Mouse (Mus musculus): ENCODE measurements at regions not wholly inside any gene's neighbourhood (a gene's known extent, or its start where the extent isn't known, plus 50 kb on each side); places are given as distances from the start of the nearest gene placed in this dataset.

DNA sequence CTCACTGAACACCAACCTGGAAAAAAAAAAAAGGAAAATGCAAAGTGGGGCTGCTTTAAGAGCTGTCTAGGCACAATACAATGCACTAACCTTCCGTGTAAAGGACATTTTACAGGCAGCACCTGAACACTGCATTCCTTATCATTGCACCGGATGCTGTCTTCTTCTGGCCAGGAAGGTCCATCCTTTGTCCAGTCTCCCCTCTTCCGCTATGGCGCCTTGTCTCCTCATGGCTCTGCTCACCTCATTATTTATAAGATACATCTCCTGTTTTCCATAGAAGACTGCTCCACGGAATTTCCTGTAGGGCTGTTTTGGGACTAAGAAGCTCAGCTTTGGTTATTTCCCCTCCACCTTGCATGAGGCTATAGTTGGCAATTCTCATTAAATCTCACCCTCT is 102.8 kb upstream of the Spata13 start:
- Histone ChIP-seq H3K4me3 (ENCODE audit: insufficient read depth, low read length) (no peak overlapping the region), H3K4me1 (ENCODE audit: control insufficient read depth, insufficient read depth, low read length) (no peaks in the 10 kb centered on the region), H3K27ac (ENCODE audit: insufficient read depth, low read length) (no peak overlapping the region)
- TF ChIP-seq CTCF (IDR thresholded peaks at IDR 0.05; ENCODE audit: extremely low read depth, insufficient read depth, low read length), result no peak
- no peak for TF ChIP-seq POLR2A (IDR thresholded peaks at IDR 0.05; ENCODE audit: extremely low read depth, insufficient read depth, low read length)

DNA sequence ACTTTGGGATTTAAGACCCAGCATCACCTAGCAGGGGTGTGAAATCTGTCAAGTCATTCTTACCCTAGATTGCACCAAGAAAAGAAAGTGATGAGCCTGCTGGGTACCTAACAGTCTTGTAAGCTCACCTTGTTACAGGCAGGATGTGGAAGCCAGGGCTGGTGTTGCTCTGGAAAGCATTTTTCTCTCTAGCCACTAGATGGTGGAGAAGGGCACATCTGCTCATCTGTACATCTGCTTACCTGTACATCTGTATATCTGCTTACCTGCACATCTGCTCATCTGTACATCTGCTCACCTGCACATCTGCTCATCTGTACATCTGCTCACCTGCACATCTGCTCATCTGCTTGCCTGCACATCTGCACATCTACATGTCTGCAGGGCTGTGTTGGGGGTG is 102.0 kb upstream of the Spata13 start:
- H3K27ac ChIP-seq (ENCODE audit: insufficient read depth, low read length), result no peak overlapping the region
- no peak overlapping the region for H3K4me3 ChIP-seq (ENCODE audit: insufficient read depth, low read length)
- no peaks in the 10 kb centered on the region for H3K4me1 ChIP-seq (ENCODE audit: control insufficient read depth, insufficient read depth, low read length)
- TF ChIP-seq CTCF (IDR thresholded peaks at IDR 0.05; ENCODE audit: extremely low read depth, insufficient read depth, low read length) (no peak), POLR2A (IDR thresholded peaks at IDR 0.05; ENCODE audit: extremely low read depth, insufficient read depth, low read length) (no peak)

DNA sequence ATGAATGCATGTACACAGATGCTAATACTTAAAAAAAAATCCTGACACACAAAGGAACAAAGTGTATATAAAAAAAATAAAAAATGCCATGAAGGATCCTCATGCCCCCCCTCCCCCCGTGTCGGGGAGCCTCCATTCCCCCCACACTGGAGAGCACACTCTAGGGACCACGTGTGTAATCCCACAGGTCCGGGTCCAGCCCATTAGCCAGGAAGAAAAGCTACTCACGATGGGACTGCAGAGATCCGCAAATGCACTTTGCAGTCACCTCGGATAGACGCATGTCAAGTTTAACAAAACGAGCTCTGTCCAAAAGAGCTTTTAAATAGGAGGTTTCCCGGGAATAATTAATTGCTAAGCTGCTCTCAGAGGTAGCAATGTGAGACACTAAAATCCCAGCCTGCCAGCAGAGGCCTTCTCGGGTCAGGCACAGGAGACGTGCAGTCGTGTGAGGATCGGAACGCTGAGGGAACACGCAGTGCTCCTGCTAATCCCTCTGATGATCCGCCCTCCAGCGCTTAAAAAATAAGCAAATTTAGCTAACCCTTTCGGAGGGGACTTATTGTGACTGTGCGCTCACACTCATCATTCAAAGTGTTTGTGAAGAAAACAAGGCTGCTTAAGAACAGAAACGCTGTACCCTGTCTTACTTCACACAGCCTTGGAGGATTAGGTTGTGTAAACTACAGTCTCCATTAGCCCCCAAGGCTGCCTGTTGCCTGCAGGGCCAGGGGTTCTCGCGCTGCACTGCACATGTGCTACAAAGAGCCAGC is 100.2 kb upstream of the Spata13 start:
- H3K4me3 ChIP-seq (ENCODE audit: insufficient read depth, low read length), result no peak overlapping the region
- no peaks in the 10 kb centered on the region for H3K4me1 ChIP-seq (ENCODE audit: control insufficient read depth, insufficient read depth, low read length)
- H3K27ac ChIP-seq (ENCODE audit: insufficient read depth, low read length), result no peak overlapping the region
- TF ChIP-seq CTCF (IDR thresholded peaks at IDR 0.05; ENCODE audit: extremely low read depth, insufficient read depth, low read length), result no peak
- TF ChIP-seq POLR2A (IDR thresholded peaks at IDR 0.05; ENCODE audit: extremely low read depth, insufficient read depth, low read length), result no peak

DNA sequence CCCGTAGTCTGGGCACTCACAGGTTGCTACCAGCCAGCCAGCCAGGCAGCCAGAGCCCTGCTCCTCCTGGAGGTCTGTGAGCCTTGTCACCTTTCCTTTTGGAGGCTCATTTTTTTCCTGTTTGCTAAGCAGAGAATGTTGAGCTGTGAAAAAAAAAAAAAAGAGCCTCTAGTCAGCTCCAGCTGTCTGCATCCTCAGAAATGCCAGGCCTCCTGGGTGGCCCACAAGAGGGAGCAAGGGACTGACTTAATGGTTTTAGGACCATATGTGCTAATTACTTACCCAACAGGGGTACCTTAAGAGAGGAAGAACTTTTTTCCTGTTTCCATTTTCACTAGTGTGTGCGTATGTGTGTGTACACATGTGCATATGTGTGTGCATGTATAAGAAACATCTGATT is 94.8 kb upstream of the Spata13 start:
- Histone ChIP-seq H3K4me3 (ENCODE audit: insufficient read depth, low read length) (no peak overlapping the region), H3K4me1 (ENCODE audit: control insufficient read depth, insufficient read depth, low read length) (no peaks in the 10 kb centered on the region), H3K27ac (ENCODE audit: insufficient read depth, low read length) (no peak overlapping the region)
- TF ChIP-seq POLR2A (IDR thresholded peaks at IDR 0.05; ENCODE audit: extremely low read depth, insufficient read depth, low read length), result no peak
- peak; percentile 32 for TF ChIP-seq CTCF (IDR thresholded peaks at IDR 0.05; ENCODE audit: extremely low read depth, insufficient read depth, low read length)

DNA sequence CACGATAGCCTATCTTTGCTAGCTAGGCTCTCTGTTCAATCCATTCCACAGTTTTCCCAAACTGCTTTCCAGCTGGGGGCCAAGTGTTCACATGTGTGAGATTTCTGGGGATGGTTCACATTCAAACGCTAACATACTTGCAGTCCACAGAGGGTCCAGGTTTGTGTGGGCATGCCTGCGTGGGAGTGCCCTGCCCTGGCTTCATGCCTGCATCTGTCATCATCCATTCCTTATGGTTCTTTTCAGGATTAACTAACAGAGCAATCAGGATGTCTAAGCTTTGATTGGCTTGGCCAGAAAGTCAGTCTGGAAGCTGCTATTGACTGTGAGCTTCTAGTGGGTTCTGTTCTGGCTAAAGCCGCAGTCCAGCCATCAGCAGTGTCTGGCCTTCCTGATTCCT is 93.7 kb upstream of the Spata13 start:
- H3K4me3 ChIP-seq (ENCODE audit: insufficient read depth, low read length), result no peak overlapping the region
- H3K4me1 ChIP-seq (ENCODE audit: control insufficient read depth, insufficient read depth, low read length), result no peaks in the 10 kb centered on the region

GRCm38 (mm10) chr14:60541596-60541995 is 92.2 kb upstream of the Spata13 start:
- no peak overlapping the region for H3K4me3 ChIP-seq (ENCODE audit: insufficient read depth, low read length)
- no peaks in the 10 kb centered on the region; the same call in 1 of the 2 replicates for H3K4me1 ChIP-seq (ENCODE audit: control insufficient read depth, insufficient read depth, low read length)
- H3K27ac ChIP-seq (ENCODE audit: insufficient read depth, low read length), result no peak overlapping the region
- TF ChIP-seq POLR2A (IDR thresholded peaks at IDR 0.05; ENCODE audit: extremely low read depth, insufficient read depth, low read length), result no peak
- TF ChIP-seq CTCF (IDR thresholded peaks at IDR 0.05; ENCODE audit: extremely low read depth, insufficient read depth, low read length), result no peak

More for the DNA sequence above, 93.7 kb upstream of the Spata13 start:
- TF ChIP-seq POLR2A (IDR thresholded peaks at IDR 0.05; ENCODE audit: extremely low read depth, insufficient read depth, low read length) (no peak), CTCF (IDR thresholded peaks at IDR 0.05; ENCODE audit: extremely low read depth, insufficient read depth, low read length) (no peak)
- H3K27ac ChIP-seq (ENCODE audit: insufficient read depth, low read length), result no peak overlapping the region

DNA sequence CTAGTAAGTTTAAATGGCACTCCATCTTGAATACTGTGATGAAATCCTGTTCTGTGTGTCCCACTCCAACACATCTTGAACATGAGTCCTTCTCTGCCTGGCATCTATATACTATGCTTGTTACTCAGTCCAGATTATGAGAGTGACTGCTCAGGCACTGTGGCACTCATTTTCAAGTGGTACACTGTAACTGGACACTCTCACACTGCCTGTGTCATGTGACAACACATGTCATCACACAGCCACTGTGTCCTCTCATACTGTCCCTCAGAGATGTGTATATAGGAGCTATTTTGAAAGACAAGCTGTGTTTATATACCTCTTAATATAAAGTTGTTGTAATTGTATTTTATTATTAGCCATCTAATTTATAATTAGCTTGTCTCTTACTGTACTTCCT is 89.0 kb upstream of the Spata13 start:
- no peak for TF ChIP-seq POLR2A (IDR thresholded peaks at IDR 0.05; ENCODE audit: extremely low read depth, insufficient read depth, low read length)
- no peak for TF ChIP-seq CTCF (IDR thresholded peaks at IDR 0.05; ENCODE audit: extremely low read depth, insufficient read depth, low read length)
- H3K4me3 ChIP-seq (ENCODE audit: insufficient read depth, low read length), result no peak overlapping the region
- H3K27ac ChIP-seq (ENCODE audit: insufficient read depth, low read length), result no peak overlapping the region
- H3K4me1 ChIP-seq (ENCODE audit: control insufficient read depth, insufficient read depth, low read length), result no peaks in the 10 kb centered on the region; the same call in 1 of the 2 replicates

DNA sequence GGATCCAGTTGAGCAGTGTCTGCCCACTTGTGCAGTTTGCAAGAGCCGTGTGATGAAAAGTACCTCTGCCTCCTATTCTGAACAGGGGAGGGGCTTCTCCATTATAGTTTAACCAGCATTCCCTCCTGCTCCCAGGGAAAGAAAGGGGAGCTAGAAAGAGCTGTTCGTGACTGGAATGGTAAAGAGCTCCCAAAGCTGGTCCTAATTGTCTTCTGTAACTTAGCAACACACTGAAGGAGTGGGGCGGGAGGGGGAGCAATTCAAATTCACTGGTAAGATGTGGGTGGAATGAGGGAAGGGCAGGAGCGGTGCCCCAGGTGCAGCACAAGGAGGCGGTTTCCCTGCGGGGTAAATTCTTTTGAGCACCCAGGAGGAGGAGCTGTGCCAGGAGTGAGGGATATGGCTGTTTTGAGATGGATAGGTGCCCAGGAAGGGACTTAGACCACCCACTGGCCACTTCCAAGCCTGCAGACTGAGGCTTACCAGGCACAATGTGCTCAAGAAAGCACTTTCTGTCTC is 79.5 kb upstream of the Spata13 start:
- peak overlapping the region; percentile 26 for H3K27ac ChIP-seq (ENCODE audit: insufficient read depth, low read length)
- no peak overlapping the region for H3K4me3 ChIP-seq (ENCODE audit: insufficient read depth, low read length)
- H3K4me1 ChIP-seq (ENCODE audit: control insufficient read depth, insufficient read depth, low read length), result peaks cover 2% of the 10 kb centered on the region; the same call in 1 of the 2 replicates
- TF ChIP-seq CTCF (IDR thresholded peaks at IDR 0.05; ENCODE audit: extremely low read depth, insufficient read depth, low read length) (no peak), POLR2A (IDR thresholded peaks at IDR 0.05; ENCODE audit: extremely low read depth, insufficient read depth, low read length) (no peak)

- TF ChIP-seq POLR2A (IDR thresholded peaks at IDR 0.05; ENCODE audit: extremely low read depth, insufficient read depth, low read length), result no peak
- no peak for TF ChIP-seq CTCF (IDR thresholded peaks at IDR 0.05; ENCODE audit: extremely low read depth, insufficient read depth, low read length)
- Histone ChIP-seq H3K4me1 (ENCODE audit: control insufficient read depth, insufficient read depth, low read length) (peaks cover 2% of the 10 kb centered on the region; the same call in 1 of the 2 replicates), H3K4me3 (ENCODE audit: insufficient read depth, low read length) (no peak overlapping the region), H3K27ac (ENCODE audit: insufficient read depth, low read length) (no peak overlapping the region)
These were observed 77.3 kb upstream of the Spata13 start for GRCm38 (mm10) chr14:60556541-60556940.

GRCm38 (mm10) chr14:60557020-60557419 is 76.8 kb upstream of the Spata13 start:
- TF ChIP-seq POLR2A (IDR thresholded peaks at IDR 0.05; ENCODE audit: extremely low read depth, insufficient read depth, low read length), result no peak
- TF ChIP-seq CTCF (IDR thresholded peaks at IDR 0.05; ENCODE audit: extremely low read depth, insufficient read depth, low read length), result no peak
- H3K27ac ChIP-seq (ENCODE audit: insufficient read depth, low read length), result no peak overlapping the region
- peaks cover 2% of the 10 kb centered on the region; the same call in 1 of the 2 replicates for H3K4me1 ChIP-seq (ENCODE audit: control insufficient read depth, insufficient read depth, low read length)
- no peak overlapping the region for H3K4me3 ChIP-seq (ENCODE audit: insufficient read depth, low read length)
